In the genomic region with DNA sequence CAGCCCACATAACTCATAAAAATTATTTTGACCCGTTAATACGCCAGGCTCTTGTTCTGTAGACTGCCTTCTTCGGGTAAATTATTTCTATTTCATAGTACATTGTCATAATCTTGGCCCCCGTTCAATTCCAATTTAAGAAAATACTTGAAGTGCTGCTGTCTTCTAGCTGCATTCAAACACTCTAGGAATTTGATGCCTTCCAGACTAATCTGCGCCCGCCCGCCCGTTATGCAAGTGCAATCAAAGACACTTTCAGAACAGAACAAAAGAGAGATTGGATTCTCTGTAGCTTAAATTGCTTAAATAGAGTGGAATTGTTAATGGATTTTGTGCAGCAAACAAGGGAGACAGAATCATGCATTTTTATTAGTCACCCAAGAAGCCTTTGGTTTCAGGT, we compare ENCODE assay signal across 18 mouse cellular contexts.
A peak's percentile ranks its signal among the peaks of the same experiment; 100 is the strongest.
DNase-seq lines count a peak whose midpoint lies in the region; ATAC-seq and TF ChIP-seq lines count a peak whose summit lies in the region.
"Had no signal": no experiment of that assay in that cellular context is flagged by ENCODE, and none has a peak within 500 bp of the region (broad histone marks: within the 10 kb centered on the region; RNA-seq: fewer than 3 reads in every experiment).

No protein-coding gene starts in this region.

- no peaks in the 10 kb centered on the region for H3K27me3 ChIP-seq in heart, embryonic 15.5 days
- no peaks in the 10 kb centered on the region for H3K27me3 ChIP-seq in heart, embryonic 10.5 days (ENCODE audit: insufficient read depth, poor library complexity, severe bottlenecking)
- H3K27me3 ChIP-seq in midbrain, embryonic 12.5 days, result no peaks in the 10 kb centered on the region
- H3K27me3 ChIP-seq in midbrain, postnatal 0 days (ENCODE audit: insufficient read depth, low read length), result no peaks in the 10 kb centered on the region
- H3K27me3 ChIP-seq in forebrain, embryonic 15.5 days, result no peaks in the 10 kb centered on the region
- H3K27me3 ChIP-seq: heart, embryonic 12.5 days; limb, embryonic 13.5 days; megakaryocyte, embryonic 14.5 days had no signal

- H3K4me3 ChIP-seq in heart, embryonic 15.5 days, result no peak overlapping the region
- no peak overlapping the region for H3K4me3 ChIP-seq in heart, embryonic 10.5 days
- no peak overlapping the region for H3K4me3 ChIP-seq in midbrain, embryonic 12.5 days
- no peak overlapping the region for H3K4me3 ChIP-seq in midbrain, postnatal 0 days (ENCODE audit: low read depth, low read length)
- H3K4me3 ChIP-seq in forebrain, embryonic 15.5 days, result no peak overlapping the region
- H3K4me3 ChIP-seq: erythroblast, embryonic 14.5 days; heart, embryonic 12.5 days; limb, embryonic 13.5 days; megakaryocyte, embryonic 14.5 days had no signal

- H3K4me2 ChIP-seq in heart, embryonic 15.5 days, result 0 out of 2 replicates have a peak overlapping the region, but pooled peaks have one; percentile 13
- H3K4me2 ChIP-seq in midbrain, embryonic 12.5 days (replicated peaks), result no peak overlapping the region
- H3K4me2 ChIP-seq in midbrain, postnatal 0 days (ENCODE audit: low read depth, low read length, poor library complexity, severe bottlenecking), result no peak overlapping the region
- no peak overlapping the region for H3K4me2 ChIP-seq in forebrain, embryonic 15.5 days (replicated peaks)
- H3K4me2 ChIP-seq: heart, embryonic 12.5 days; limb, embryonic 13.5 days had no signal

- no peak for DNase-seq in heart, embryonic 10.5 days (ENCODE audit: low spot score)
- DNase-seq in midbrain, postnatal 0 days (ENCODE audit: low spot score), result no peak
- no peak for DNase-seq in MN1 (ENCODE audit: low spot score)
- no peak for DNase-seq in layer of hippocampus, postnatal 14 days (ENCODE audit: low spot score in 2 of 2)
- DNase-seq: cerebellum, postnatal 36 days; gastrocnemius, postnatal 36 days; kidney, adult 2 months; kidney, postnatal 25 days; lung, postnatal 10 days; spleen, adult 18-20 months had no signal

- peaks cover 11% of the 10 kb centered on the region for H3K36me3 ChIP-seq in heart, embryonic 15.5 days
- H3K36me3 ChIP-seq in heart, embryonic 10.5 days, result peaks cover 11% of the 10 kb centered on the region; the same call in 1 of the 2 replicates
- 0 out of 2 replicates have a peak, but pooled peaks cover 6% of the 10 kb centered on the region for H3K36me3 ChIP-seq in midbrain, embryonic 12.5 days
- no peaks in the 10 kb centered on the region for H3K36me3 ChIP-seq in midbrain, postnatal 0 days (ENCODE audit: insufficient read depth, low read length)
- no peaks in the 10 kb centered on the region for H3K36me3 ChIP-seq in forebrain, embryonic 15.5 days
- H3K36me3 ChIP-seq: limb, embryonic 13.5 days had no signal

- peak overlapping the region; percentile 49; the same call in 1 of the 2 replicates for H3K27ac ChIP-seq in heart, embryonic 15.5 days
- no peak overlapping the region for H3K27ac ChIP-seq in heart, embryonic 10.5 days
- H3K27ac ChIP-seq in midbrain, embryonic 12.5 days (replicated peaks), result peak overlapping the region; percentile 49; the same call in 1 of the 2 replicates
- no peak overlapping the region for H3K27ac ChIP-seq in midbrain, postnatal 0 days (ENCODE audit: low read depth, low read length)
- H3K27ac ChIP-seq in forebrain, embryonic 15.5 days (replicated peaks), result peak overlapping the region; percentile 50
- H3K27ac ChIP-seq: limb, embryonic 13.5 days; liver, embryonic 14.5 days had no signal

- no peak for TF ChIP-seq CTCF in midbrain, postnatal 0 days (IDR thresholded peaks at IDR 0.05)

- peaks cover 19% of the 10 kb centered on the region for H3K4me1 ChIP-seq in heart, embryonic 15.5 days (replicated peaks)
- no peaks in the 10 kb centered on the region for H3K4me1 ChIP-seq in heart, embryonic 10.5 days
- peaks cover 10% of the 10 kb centered on the region; the same call in 1 of the 2 replicates for H3K4me1 ChIP-seq in midbrain, embryonic 12.5 days
- H3K4me1 ChIP-seq in midbrain, postnatal 0 days (ENCODE audit: insufficient read depth, low read length), result no peaks in the 10 kb centered on the region
- peaks cover 7% of the 10 kb centered on the region for H3K4me1 ChIP-seq in forebrain, embryonic 15.5 days
- H3K4me1 ChIP-seq: megakaryocyte, embryonic 14.5 days had no signal

- WGBS in heart, embryonic 15.5 days, result 39% methylated on average over 8 of the region's 8 CpGs
- 81% methylated on average over 8 of the region's 8 CpGs for WGBS in heart, embryonic 10.5 days
- WGBS in midbrain, embryonic 12.5 days, result 34% methylated on average over 8 of the region's 8 CpGs
- 40% methylated on average over 8 of the region's 8 CpGs for WGBS in midbrain, postnatal 0 days
- WGBS in forebrain, embryonic 15.5 days, result 22% methylated on average over 8 of the region's 8 CpGs

- no peak overlapping the region for H3K9ac ChIP-seq in heart, embryonic 15.5 days
- no peak overlapping the region for H3K9ac ChIP-seq in midbrain, embryonic 12.5 days (replicated peaks)
- H3K9ac ChIP-seq in midbrain, postnatal 0 days (replicated peaks; ENCODE audit: low read length, poor library complexity, severe bottlenecking), result no peak overlapping the region
- no peak overlapping the region for H3K9ac ChIP-seq in forebrain, embryonic 15.5 days (replicated peaks)
- H3K9ac ChIP-seq: heart, embryonic 12.5 days; limb, embryonic 13.5 days; liver, embryonic 14.5 days had no signal

- no peak for ATAC-seq in heart, embryonic 15.5 days (replicated peaks; ENCODE audit: insufficient number of reproducible peaks, insufficient read depth, low FRiP score, low read depth)
- no peak for ATAC-seq in midbrain, embryonic 12.5 days (ENCODE audit: low FRiP score, low read depth)
- ATAC-seq in midbrain, postnatal 0 days (ENCODE audit: low FRiP score), result no peak
- ATAC-seq in forebrain, embryonic 15.5 days (replicated peaks), result peak; percentile 71

- no peaks in the 10 kb centered on the region for H3K9me3 ChIP-seq in heart, embryonic 15.5 days (replicated peaks)
- H3K9me3 ChIP-seq in heart, embryonic 10.5 days, result no peaks in the 10 kb centered on the region
- no peaks in the 10 kb centered on the region for H3K9me3 ChIP-seq in midbrain, embryonic 12.5 days
- H3K9me3 ChIP-seq in midbrain, postnatal 0 days (ENCODE audit: low read length), result no peaks in the 10 kb centered on the region
- H3K9me3 ChIP-seq in forebrain, embryonic 15.5 days, result no peaks in the 10 kb centered on the region
- H3K9me3 ChIP-seq: heart, embryonic 12.5 days; limb, embryonic 13.5 days; megakaryocyte, embryonic 14.5 days had no signal

Comparison
In these comparisons a context has a peak if more than half of its experiments do, and no peak if none do; other contexts are left out.
1. H3K27ac ChIP-seq: peak in heart, embryonic 15.5 days (single experiment), midbrain, embryonic 12.5 days (single experiment) and forebrain, embryonic 15.5 days (single experiment); none in heart, embryonic 10.5 days (single experiment) and midbrain, postnatal 0 days (single experiment).